Mouse (Mus musculus) kidney, embryonic 16.5 days (tissue): ENCODE results near the gene Zfp324. TPM values are rescaled to one million over a fixed set of nuclear protein-coding genes. Genes with fewer than 3 reads are reported as not detected.
"Not testable (repeated sequence)": the region's sequence is repeated elsewhere in the genome, so short reads cannot be mapped to it uniquely, and the experiment has no call there.

Source experiments
- ATAC-seq: fragments of 200-750 bp; cut with Nextera tagmentation; 2 replicates; pipeline ENCODE4 v1.8.0; 2017; ENCODE audit warnings: moderate TSS enrichment; ENCODE audit not compliant: low FRiP score, low TSS enrichment
- H3K27ac ChIP-seq: fragments of 300-500 bp; sonication (generic); 2 replicates; pipeline ENCODE4 v1.5.1; 2014; ENCODE audit warnings: low read length
- H3K27me3 ChIP-seq: fragments of 300-500 bp; sonication (generic); 2 replicates; pipeline ENCODE4 v1.6.1; 2014; ENCODE audit warnings: low read length, control low read depth, mixed read lengths; ENCODE audit not compliant: insufficient read depth
- H3K36me3 ChIP-seq: fragments of 300-500 bp; sonication (generic); 2 replicates; pipeline ENCODE4 v1.6.1; 2014; ENCODE audit warnings: low read length, control low read depth, mixed read lengths; ENCODE audit not compliant: insufficient read depth
- H3K4me1 ChIP-seq: fragments of 300-500 bp; sonication (generic); 2 replicates; pipeline ENCODE4 v1.6.1; 2014; ENCODE audit warnings: low read length, control low read depth, mixed read lengths; ENCODE audit not compliant: insufficient read depth
- H3K4me2 ChIP-seq: fragments of 300-500 bp; sonication (generic); replicated peaks from 2 replicates; pipeline ENCODE4 v1.6.1; 2014; ENCODE audit warnings: low read depth, low read length
- H3K4me3 ChIP-seq: fragments of 300-500 bp; sonication (generic); 2 replicates; pipeline ENCODE4 v1.5.1; 2014; ENCODE audit warnings: mild to moderate bottlenecking, low read length
- H3K9ac ChIP-seq: fragments of 300-500 bp; sonication (generic); replicated peaks from 2 replicates; pipeline ENCODE4 v1.6.1; 2014; ENCODE audit warnings: low read length
- H3K9me3 ChIP-seq: fragments of 300-500 bp; sonication (generic); 2 replicates; pipeline ENCODE4 v1.6.1; 2016; ENCODE audit warnings: low read length, control low read depth
- WGBS: fragments of 180-500 bp; shearing (Covaris S2); extraction: QIAGEN DNeasy Blood & Tissue Kit; methylation state at CpG from one replicate; pipeline ENCODE4 v1.1.7; 2014; 5-methylcytosine and 5-hydroxymethylcytosine counted together
- polyA plus RNA-seq: library from polyadenylated mRNA; unstranded; fragments of >200 nt; fragmentation: Nextera tagmentation; extraction: Ambion mirVana; gene quantifications from 2 replicates; pipeline ENCODE4 v1.2.1, GENCODE M21; 2015

Gene Zfp324
- 10.4 and 12.1 TPM in 2 replicates for polyA plus RNA-seq

- peak within 1 kb of the TSS; percentile 88 for H3K4me2 ChIP-seq
- peaks cover 16% of the 10 kb centered on the region for H3K36me3 ChIP-seq
- peak; percentile 94 for ATAC-seq
- H3K4me1 ChIP-seq = peaks cover 15% of the 10 kb centered on the region
- peak within 1 kb of the TSS; percentile 95 for H3K9ac ChIP-seq
- peak within 1 kb of the TSS; percentile 88 for H3K27ac ChIP-seq
- peak within 1 kb of the TSS; percentile 92 for H3K4me3 ChIP-seq
- no peaks in the 10 kb centered on the region for H3K27me3 ChIP-seq
- WGBS = under 1% methylated on average over 23 of the region's 23 CpGs
- no peaks in the 10 kb centered on the region for H3K9me3 ChIP-seq
These were observed at the start of gene Zfp324 for GRCm38 (mm10) chr7:12965678-12966091. Zfp324 (plus strand) TSS chr7:12965838.

- peaks cover 24% of the 10 kb centered on the region for H3K36me3 ChIP-seq
- H3K4me3 ChIP-seq, H3K9ac ChIP-seq, H3K9me3 ChIP-seq, H3K4me2 ChIP-seq, ATAC-seq, H3K27me3 ChIP-seq, H3K27ac ChIP-seq: not testable (repeated sequence)
- H3K4me1 ChIP-seq = peaks cover 16% of the 10 kb centered on the region
- 85% methylated on average over 7 of the region's 8 CpGs for WGBS
These were observed 45.1 kb upstream of the Zfp324 start for GRCm38 (mm10) chr7:12920495-12920894.

DNA sequence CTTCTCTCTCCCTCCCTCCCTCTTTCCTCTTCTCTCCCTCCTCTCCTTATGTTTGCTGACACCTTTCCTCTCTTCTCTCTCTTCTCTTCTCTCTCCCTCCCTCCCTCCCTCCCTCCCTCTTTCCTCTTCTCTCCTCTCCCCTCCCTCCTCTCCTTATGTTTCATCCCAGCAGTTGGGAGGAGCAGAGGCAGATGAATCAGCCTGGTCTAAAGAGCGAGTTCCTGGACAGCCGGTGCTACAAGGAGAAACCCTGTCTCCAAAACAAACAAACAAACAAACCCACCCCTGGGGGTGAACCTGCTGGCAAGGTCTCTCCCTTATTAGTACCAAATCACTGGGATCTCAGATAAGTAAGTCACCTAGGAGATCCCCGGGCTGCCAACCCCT, 44.3 kb upstream of the Zfp324 start:
- Histone ChIP-seq H3K36me3 (peaks cover 33% of the 10 kb centered on the region), H3K4me2 (peak overlapping the region; percentile 92), H3K27ac (peak overlapping the region; percentile 94), H3K4me1 (peaks cover 16% of the 10 kb centered on the region), H3K4me3 (peak overlapping the region; percentile 98), H3K27me3 (no peaks in the 10 kb centered on the region), H3K9me3 (no peaks in the 10 kb centered on the region), H3K9ac (peak overlapping the region; percentile 94)
- 1% methylated on average over 3 of the region's 3 CpGs for WGBS
- ATAC-seq = peak; percentile 17; the same call in 1 of the 2 replicates

DNA sequence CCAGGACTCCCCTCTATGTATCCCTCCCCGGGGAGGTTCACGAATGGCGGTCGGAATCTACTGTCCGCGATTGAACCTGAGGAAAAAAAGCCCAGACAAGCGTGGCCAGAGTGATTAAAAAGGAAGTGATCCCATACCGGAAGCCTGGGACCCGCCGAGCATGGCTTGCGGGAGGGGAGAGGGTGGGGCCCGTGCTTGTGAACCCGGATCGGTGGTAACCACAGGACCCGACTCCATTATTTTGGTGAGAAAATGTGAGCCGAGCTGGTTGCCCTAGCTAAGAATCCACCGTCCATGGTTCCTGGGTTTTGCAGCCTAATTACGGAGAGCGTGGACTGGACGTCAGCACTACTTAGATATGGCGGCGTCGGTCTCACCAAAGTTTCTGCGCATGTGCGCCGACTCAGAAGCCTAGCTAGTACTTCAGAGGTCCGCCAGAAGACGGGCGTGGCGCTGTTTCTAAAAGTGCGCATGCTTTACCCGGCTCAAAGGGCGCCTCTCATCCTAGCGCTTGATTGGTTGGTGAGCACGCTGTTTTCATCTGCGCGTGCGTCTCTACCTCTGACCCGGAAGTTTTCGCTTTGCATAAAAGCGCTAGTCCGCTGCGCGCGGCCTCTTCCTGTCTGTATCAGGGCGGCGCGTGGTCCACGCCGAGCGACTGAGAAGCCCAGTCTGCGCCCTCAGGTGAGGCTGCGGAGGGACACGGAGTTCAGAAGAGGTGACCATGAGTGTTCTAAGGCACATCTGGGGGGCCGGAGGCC, 43.8 kb upstream of the Zfp324 start, which contains the start of gene Rps5:
Gene Rps5, plus strand, starts transcription at position 586 of the 761 bp plus-strand sequence.
- ATAC-seq = peak; percentile 98
- WGBS = under 1% methylated on average over 55 of the region's 55 CpGs
- H3K4me1 ChIP-seq = peaks cover 16% of the 10 kb centered on the region

DNA sequence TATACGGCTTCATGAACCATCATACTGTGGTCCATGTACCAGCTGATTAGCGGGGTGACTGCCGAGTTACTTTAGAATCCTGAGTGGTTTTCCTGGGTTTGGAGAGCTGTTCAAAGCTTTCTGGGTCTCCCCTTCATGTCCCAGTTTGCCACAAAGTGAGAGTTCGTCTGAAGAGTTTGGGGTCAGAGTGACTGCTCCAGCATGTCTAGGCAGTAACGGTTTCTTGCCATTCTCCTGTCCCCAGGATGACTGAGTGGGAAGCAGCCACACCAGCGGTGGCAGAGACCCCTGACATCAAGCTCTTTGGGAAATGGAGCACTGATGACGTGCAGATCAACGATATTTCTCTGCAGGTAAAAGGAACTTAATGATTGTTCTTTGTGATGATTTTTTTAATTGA, 42.9 kb upstream of the Zfp324 start:
- H3K4me3 ChIP-seq = peak overlapping the region; percentile 98
- H3K4me1 ChIP-seq = peaks cover 18% of the 10 kb centered on the region
- H3K27me3 ChIP-seq = no peaks in the 10 kb centered on the region
- H3K27ac ChIP-seq = peak overlapping the region; percentile 77; the same call in 1 of the 2 replicates
- 3% methylated on average over 8 of the region's 8 CpGs for WGBS
- peak overlapping the region; percentile 67 for H3K4me2 ChIP-seq
- no peak for ATAC-seq
- no peaks in the 10 kb centered on the region for H3K9me3 ChIP-seq
- peaks cover 40% of the 10 kb centered on the region for H3K36me3 ChIP-seq
- peak overlapping the region; percentile 96 for H3K9ac ChIP-seq

More for the DNA sequence above, 43.8 kb upstream of the Zfp324 start, which contains the start of gene Rps5:
- Histone ChIP-seq H3K9me3 (no peaks in the 10 kb centered on the region), H3K36me3 (peaks cover 38% of the 10 kb centered on the region), H3K27me3 (no peaks in the 10 kb centered on the region), H3K4me2 (peak within 1 kb of the TSS; percentile 92), H3K4me3 (peak within 1 kb of the TSS; percentile 98), H3K27ac (peak within 1 kb of the TSS; percentile 94), H3K9ac (peak within 1 kb of the TSS; percentile 96)

DNA sequence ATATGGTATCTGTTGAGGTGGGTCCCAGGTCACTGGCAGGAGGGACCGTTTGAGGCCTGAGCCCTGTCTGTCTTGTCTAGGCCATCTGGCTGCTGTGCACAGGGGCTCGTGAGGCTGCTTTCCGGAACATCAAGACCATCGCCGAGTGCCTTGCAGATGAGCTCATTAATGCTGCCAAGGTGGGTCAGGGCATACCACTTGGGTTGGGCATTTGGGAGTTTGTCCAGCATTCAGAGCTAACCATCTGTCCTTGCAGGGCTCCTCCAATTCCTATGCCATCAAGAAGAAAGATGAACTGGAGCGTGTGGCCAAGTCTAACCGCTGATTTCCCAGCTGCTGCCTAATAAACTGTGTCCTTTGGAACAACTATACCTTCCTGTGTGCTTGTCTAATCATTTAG, 39.3 kb upstream of the Zfp324 start:
- no peak overlapping the region for H3K4me3 ChIP-seq
- no peak for ATAC-seq

GRCm38 (mm10) chr7:12927191-12927680, 38.4 kb upstream of the Zfp324 start, which contains the start of gene Rnf225:
Rnf225 (plus strand) TSS chr7:12927416.
- H3K27ac ChIP-seq = no peak within 1 kb of the TSS
- 14% methylated on average over 8 of the region's 8 CpGs for WGBS

More for the DNA sequence above, 39.3 kb upstream of the Zfp324 start:
- H3K9me3 ChIP-seq = no peaks in the 10 kb centered on the region
- no peak overlapping the region for H3K4me2 ChIP-seq
- WGBS = 83% methylated on average over 7 of the region's 7 CpGs
- no peak overlapping the region for H3K27ac ChIP-seq
- H3K36me3 ChIP-seq = peaks cover 40% of the 10 kb centered on the region
- no peaks in the 10 kb centered on the region for H3K27me3 ChIP-seq
- H3K9ac ChIP-seq = no peak overlapping the region
- peaks cover 22% of the 10 kb centered on the region for H3K4me1 ChIP-seq

DNA sequence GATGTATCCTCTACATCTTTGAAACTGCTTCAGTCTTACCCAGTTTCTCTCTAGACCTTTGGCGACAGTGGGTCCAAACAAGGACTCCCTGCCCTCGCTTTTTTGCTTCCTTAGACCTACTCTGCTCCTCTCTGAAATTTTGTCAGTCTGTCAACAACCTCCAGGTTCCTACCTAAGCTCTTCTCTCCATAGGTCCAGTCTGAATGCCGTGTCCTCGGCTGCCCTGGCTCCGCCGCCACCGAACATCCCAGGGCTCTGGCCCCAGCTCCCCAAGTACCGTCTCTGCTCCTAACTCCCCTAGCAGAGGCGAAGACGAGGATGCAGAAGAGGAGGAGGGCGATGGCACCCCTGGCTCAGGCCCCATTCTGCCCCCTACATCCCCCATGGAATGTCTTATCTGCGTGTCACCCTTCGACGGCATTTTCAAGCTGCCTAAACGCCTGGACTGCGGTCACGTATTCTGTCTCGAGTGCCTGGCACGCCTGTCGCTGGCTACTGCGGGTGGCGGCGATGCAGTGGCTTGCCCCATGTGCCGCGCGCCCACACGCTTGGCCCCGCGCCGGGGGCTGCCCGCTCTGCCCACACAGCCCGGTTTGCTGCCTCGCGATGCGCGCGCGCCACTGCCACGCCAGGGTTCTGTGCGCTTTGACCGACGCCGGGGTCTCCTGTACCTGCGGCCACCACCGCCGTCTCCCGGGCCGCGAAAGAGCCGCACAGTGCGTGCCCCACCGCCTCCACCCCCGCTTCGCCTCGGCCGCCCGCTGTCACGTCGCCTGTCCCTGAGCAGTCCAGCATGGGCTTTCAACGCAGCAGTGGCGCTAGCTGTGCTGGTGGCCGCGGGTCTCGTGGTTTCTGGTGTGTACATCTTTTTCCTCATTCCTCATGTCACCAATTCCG, 37.7 kb upstream of the Zfp324 start:
- H3K27ac ChIP-seq = no peak overlapping the region

More at GRCm38 (mm10) chr7:12927191-12927680, 38.4 kb upstream of the Zfp324 start, which contains the start of gene Rnf225:
- H3K36me3 ChIP-seq = peaks cover 40% of the 10 kb centered on the region
- H3K4me2 ChIP-seq = peak within 1 kb of the TSS; percentile 71
- peaks cover 22% of the 10 kb centered on the region for H3K4me1 ChIP-seq
- H3K9ac ChIP-seq = peak within 1 kb of the TSS; percentile 61
- ATAC-seq = peak; percentile 52; the same call in 1 of the 2 replicates
- peak within 1 kb of the TSS; percentile 40 for H3K4me3 ChIP-seq
- H3K9me3 ChIP-seq = no peaks in the 10 kb centered on the region
- H3K27me3 ChIP-seq = no peaks in the 10 kb centered on the region

GRCm38 (mm10) chr7:12933615-12934140, 32.0 kb upstream of the Zfp324 start:
- no peaks in the 10 kb centered on the region for H3K36me3 ChIP-seq
- WGBS = 70% methylated on average over 4 of the region's 4 CpGs
- no peaks in the 10 kb centered on the region for H3K4me1 ChIP-seq
- no peak for ATAC-seq
- no peak overlapping the region for H3K4me2 ChIP-seq
- no peak overlapping the region for H3K9ac ChIP-seq
- H3K9me3 ChIP-seq = no peaks in the 10 kb centered on the region
- H3K27me3 ChIP-seq = no peaks in the 10 kb centered on the region
- no peak overlapping the region for H3K4me3 ChIP-seq
- no peak overlapping the region for H3K27ac ChIP-seq

More for the DNA sequence above, 37.7 kb upstream of the Zfp324 start:
- H3K9ac ChIP-seq = peak overlapping the region; percentile 61
- peaks cover 40% of the 10 kb centered on the region for H3K36me3 ChIP-seq
- peak overlapping the region; percentile 40 for H3K4me3 ChIP-seq
- H3K9me3 ChIP-seq = no peaks in the 10 kb centered on the region
- H3K4me2 ChIP-seq = peak overlapping the region; percentile 71
- peak; percentile 71; the same call in 1 of the 2 replicates for ATAC-seq
- H3K4me1 ChIP-seq = peaks cover 19% of the 10 kb centered on the region
- WGBS = 3% methylated on average over 65 of the region's 65 CpGs
- H3K27me3 ChIP-seq = no peaks in the 10 kb centered on the region
